Mouse (Mus musculus) adrenal gland, adult (tissue): Measurements from ENCODE around the gene Mtmr2.
A peak's percentile ranks its signal among the peaks of the same experiment; 100 is the strongest.
"Not testable (repeated sequence)": the region's sequence is repeated elsewhere in the genome, so short reads cannot be mapped to it uniquely, and the experiment has no call there.

Source experiments
- DNase-seq, 2 experiments: peaks; one replicate each; pipeline ENCODE4 v3.0.0; 2022 to 2023; ENCODE audit warnings: low spot score in 1 of 2; ENCODE audit not compliant: inconsistent age in 2 of 2

Gene Mtmr2

GRCm38 (mm10) chr9:13748404-13748797, at the start of gene Mtmr2:
Mtmr2 (plus strand) TSS chr9:13748410.
- DNase-seq = peak in 1 of 2 experiments; percentile 32

- DNase-seq = no peak
These were observed 49.0 kb upstream of the Mtmr2 start for GRCm38 (mm10) chr9:13699061-13699780.

GRCm38 (mm10) chr9:13699781-13700116, 48.5 kb upstream of the Mtmr2 start:
- DNase-seq = no peak

GRCm38 (mm10) chr9:13701773-13702172, 46.4 kb upstream of the Mtmr2 start:
- DNase-seq = no peak

GRCm38 (mm10) chr9:13703100-13703499, 45.1 kb upstream of the Mtmr2 start:
- DNase-seq = no peak

GRCm38 (mm10) chr9:13704917-13705316, 43.3 kb upstream of the Mtmr2 start:
- no peak for DNase-seq

- no peak for DNase-seq
These were observed 41.1 kb upstream of the Mtmr2 start for GRCm38 (mm10) chr9:13707066-13707555.

GRCm38 (mm10) chr9:13709436-13709835, 38.8 kb upstream of the Mtmr2 start:
- no peak for DNase-seq

GRCm38 (mm10) chr9:13715891-13716290, 32.3 kb upstream of the Mtmr2 start:
- DNase-seq = not testable (repeated sequence)

GRCm38 (mm10) chr9:13716316-13717099, 31.7 kb upstream of the Mtmr2 start:
- DNase-seq = peak; percentile 64 to 91

GRCm38 (mm10) chr9:13748798-13749674, 826 bp downstream of the Mtmr2 start:
- peak; percentile 97 to 99 for DNase-seq

GRCm38 (mm10) chr9:13749675-13749998, 1.4 kb downstream of the Mtmr2 start:
- DNase-seq = no peak

- peak in 1 of 2 experiments; percentile 45 for DNase-seq
These were observed 4.3 kb downstream of the Mtmr2 start for GRCm38 (mm10) chr9:13752543-13752942.

GRCm38 (mm10) chr9:13760430-13760829, 12.2 kb downstream of the Mtmr2 start:
- no peak for DNase-seq

- DNase-seq = no peak
These were observed 17.4 kb downstream of the Mtmr2 start for GRCm38 (mm10) chr9:13765624-13766023.

- no peak for DNase-seq
These were observed 18.4 kb downstream of the Mtmr2 start for GRCm38 (mm10) chr9:13766570-13766969.

- no peak for DNase-seq
These were observed 26.5 kb downstream of the Mtmr2 start for GRCm38 (mm10) chr9:13774732-13775131.

GRCm38 (mm10) chr9:13781985-13782384, 33.8 kb downstream of the Mtmr2 start:
- DNase-seq = no peak

- DNase-seq = not testable (repeated sequence)
These were observed 42.7 kb downstream of the Mtmr2 start for GRCm38 (mm10) chr9:13790864-13791263.

GRCm38 (mm10) chr9:13794302-13794701, 46.1 kb downstream of the Mtmr2 start:
- DNase-seq = no peak

GRCm38 (mm10) chr9:13794756-13795155, 46.5 kb downstream of the Mtmr2 start:
- no peak for DNase-seq
